Mouse (Mus musculus): ENCODE data around the gene Syne1.

GRCm38 (mm10) chr10:5573328-5573727 is 22.0 kb upstream of the Syne1 start:
- TF ChIP-seq CTCF (IDR thresholded peaks at IDR 0.05; ENCODE audit: low read depth, low read length) (0 out of 2 replicates have a peak, but pooled peaks have one; percentile 18), GATA1 (IDR thresholded peaks at IDR 0.05; ENCODE audit: borderline replicate concordance, low read length) (no peak)

All from G1E (cell line).